Mouse (Mus musculus): ENCODE data around the gene Rnf123.

- TF ChIP-seq CTCF (IDR thresholded peaks at IDR 0.05; ENCODE audit: insufficient read depth, low read length) (no peak), POLR2A (IDR thresholded peaks at IDR 0.05; ENCODE audit: borderline replicate concordance, extremely low read depth, low read depth, low read length) (no peak)
These were observed 33.4 kb downstream of the Rnf123 start for GRCm38 (mm10) chr9:108049561-108050251.
